Comparison of ENCODE assay signal across 23 mouse cellular contexts in the genomic region with DNA sequence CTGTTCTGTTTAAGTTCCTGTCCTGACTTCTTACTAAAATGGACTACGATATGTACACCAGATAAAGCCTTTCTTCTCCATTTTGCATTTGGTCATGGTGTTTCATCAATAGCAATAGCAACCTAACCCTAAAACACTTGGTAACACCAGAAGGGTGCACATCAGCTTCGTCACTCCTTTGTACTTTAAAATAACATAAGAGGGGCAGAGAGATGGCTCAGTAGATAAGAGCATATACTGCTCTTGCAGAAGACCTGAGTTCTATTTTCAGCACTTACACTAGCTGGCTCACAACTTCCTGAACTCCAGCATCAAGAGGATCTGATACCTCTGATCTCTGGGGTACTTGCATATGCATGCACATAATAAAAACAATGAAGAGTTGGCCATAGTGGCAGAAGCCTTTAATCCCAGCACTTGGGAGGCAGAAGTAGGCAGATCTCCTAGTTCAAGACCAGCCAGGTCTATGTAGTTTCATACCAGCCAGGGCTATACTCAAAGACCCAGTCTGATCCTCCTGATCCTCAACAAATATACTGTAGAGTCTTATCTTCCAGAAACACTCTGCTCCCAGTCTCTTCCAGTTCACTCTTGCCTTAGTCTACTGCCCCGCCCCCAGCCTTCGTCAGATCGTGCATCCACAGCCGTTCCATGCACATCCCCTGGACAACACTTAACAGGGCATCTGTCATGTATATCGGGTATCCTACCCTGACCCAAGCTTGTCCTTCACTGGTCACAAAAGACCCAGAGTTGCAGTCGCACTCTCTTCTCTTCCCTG. TPM values are rescaled to one million over a fixed set of nuclear protein-coding genes. Genes with fewer than 3 reads are reported as not detected.
DNase-seq lines count a peak whose midpoint lies in the region; ATAC-seq lines count a peak whose summit lies in the region.
"Had no signal": no experiment of that assay in that cellular context is flagged by ENCODE, and none has a peak within 500 bp of the region (broad histone marks: within the 10 kb centered on the region; RNA-seq: fewer than 3 reads in every experiment).

No protein-coding gene starts in this region.

- H3K9ac ChIP-seq in liver, embryonic 16.5 days (ENCODE audit: low read depth, low read length), result no peak overlapping the region; the same call in 1 of the 2 replicates
- H3K9ac ChIP-seq in hindbrain, embryonic 14.5 days, result no peak overlapping the region
- H3K9ac ChIP-seq: embryonic facial prominence, embryonic 12.5 days; hindbrain, embryonic 15.5 days; limb, embryonic 12.5 days had no signal

- H3K4me1 ChIP-seq in liver, embryonic 16.5 days (ENCODE audit: control insufficient read depth, low read depth, low read length), result peaks cover 14% of the 10 kb centered on the region
- H3K4me1 ChIP-seq in hindbrain, embryonic 14.5 days (replicated peaks; ENCODE audit: control insufficient read depth, insufficient read depth, low read length), result no peaks in the 10 kb centered on the region
- H3K4me1 ChIP-seq: embryonic facial prominence, embryonic 12.5 days; hindbrain, embryonic 15.5 days; limb, embryonic 12.5 days had no signal

- H3K4me2 ChIP-seq in liver, embryonic 16.5 days (ENCODE audit: low read depth, low read length), result peak overlapping the region; percentile 24; the same call in 1 of the 2 replicates
- no peak overlapping the region for H3K4me2 ChIP-seq in hindbrain, embryonic 14.5 days (replicated peaks)
- H3K4me2 ChIP-seq: embryonic facial prominence, embryonic 12.5 days; hindbrain, embryonic 15.5 days; limb, embryonic 12.5 days had no signal

- H3K9me3 ChIP-seq in liver, embryonic 16.5 days (replicated peaks; ENCODE audit: control insufficient read depth, low read length), result no peaks in the 10 kb centered on the region
- no peaks in the 10 kb centered on the region for H3K9me3 ChIP-seq in hindbrain, embryonic 14.5 days (ENCODE audit: control insufficient read depth, low read length)
- H3K9me3 ChIP-seq: embryonic facial prominence, embryonic 12.5 days; G1E; hindbrain, embryonic 15.5 days; limb, embryonic 12.5 days; megakaryocyte, embryonic 14.5 days had no signal

- 39% methylated on average over 8 of the region's 8 CpGs for WGBS in liver, embryonic 16.5 days (ENCODE audit: insufficient replicate concordance)
- 86% methylated on average over 8 of the region's 8 CpGs for WGBS in hindbrain, embryonic 14.5 days

- H3K36me3 ChIP-seq in liver, embryonic 16.5 days (ENCODE audit: control insufficient read depth, insufficient read depth), result no peaks in the 10 kb centered on the region
- H3K36me3 ChIP-seq in hindbrain, embryonic 14.5 days (replicated peaks; ENCODE audit: control insufficient read depth, insufficient read depth), result 0 out of 2 replicates have a peak, but pooled peaks cover 5% of the 10 kb centered on the region
- H3K36me3 ChIP-seq: hindbrain, embryonic 15.5 days had no signal

- peak; percentile 74 for ATAC-seq in erythroid progenitor cell, adult 5-6 weeks (replicated peaks; ENCODE audit: low FRiP score, poor library complexity, severe bottlenecking)
- peak; percentile 81 for ATAC-seq in liver, embryonic 16.5 days (ENCODE audit: low read depth)
- ATAC-seq in hindbrain, embryonic 14.5 days (ENCODE audit: low FRiP score), result no peak

- H3K27me3 ChIP-seq in liver, embryonic 16.5 days (ENCODE audit: control insufficient read depth, insufficient read depth, low read depth, low read length), result no peaks in the 10 kb centered on the region
- H3K27me3 ChIP-seq in hindbrain, embryonic 14.5 days (ENCODE audit: control insufficient read depth, insufficient read depth, low read length), result no peaks in the 10 kb centered on the region
- H3K27me3 ChIP-seq: embryonic facial prominence, embryonic 12.5 days; hindbrain, embryonic 15.5 days; limb, embryonic 12.5 days had no signal

- DNase-seq in thymus, postnatal 25 days, result peak; percentile 30
- DNase-seq in thymus, postnatal 14 days, result no peak
- no peak for DNase-seq in hindbrain, embryonic 14.5 days (ENCODE audit: low spot score)
- DNase-seq in lung, postnatal 10 days, result no peak
- DNase-seq in kidney, adult 18-20 months, result no peak
- DNase-seq: adrenal gland, adult 2 months; cerebellum, adult 2 months; gastrocnemius, postnatal 10 days; heart, postnatal 14 days; kidney, adult 11 months; kidney, postnatal 25 days; layer of hippocampus, adult 9-11 months; right cerebral cortex, postnatal 14 days had no signal

- no peak overlapping the region for H3K4me3 ChIP-seq in liver, embryonic 16.5 days (ENCODE audit: low read depth, low read length)
- no peak overlapping the region for H3K4me3 ChIP-seq in hindbrain, embryonic 14.5 days (replicated peaks; ENCODE audit: low read length)
- H3K4me3 ChIP-seq: embryonic facial prominence, embryonic 12.5 days; hindbrain, embryonic 15.5 days; limb, embryonic 12.5 days; megakaryocyte, embryonic 14.5 days had no signal

- H3K27ac ChIP-seq in liver, embryonic 16.5 days (ENCODE audit: low read length), result peak overlapping the region; percentile 49; the same call in 1 of the 2 replicates
- no peak overlapping the region for H3K27ac ChIP-seq in hindbrain, embryonic 14.5 days
- H3K27ac ChIP-seq: embryonic facial prominence, embryonic 12.5 days; hindbrain, embryonic 15.5 days; limb, embryonic 12.5 days had no signal

RNA-seq across cellular contexts. Expression of a gene that starts 10.0 kb away (rescaled TPM):
- total RNA-seq in erythroid progenitor cell, adult 5-6 weeks (2015; ENCODE audit: low replicate concordance), result 0.72 and 5.9 TPM in 2 replicates
- total RNA-seq in erythroid progenitor cell, adult 5-6 weeks (2017; ENCODE audit: low replicate concordance), result 0.39 and 0.68 TPM in 2 replicates
- 2.9 TPM in 2 replicates for polyA plus RNA-seq in liver, embryonic 16.5 days (2015; fragmentation: Nextera tagmentation; extraction: Ambion mirVana)
- 6.6 and 8.9 TPM in 2 replicates for polyA plus RNA-seq in hindbrain, embryonic 14.5 days (2014; fragmentation: Nextera tagmentation; extraction: Ambion mirVana)

RNA-seq across cellular contexts. Expression of a gene that starts 10.4 kb away (rescaled TPM):
- total RNA-seq in erythroid progenitor cell, adult 5-6 weeks (2015; ENCODE audit: low replicate concordance), result not detected in 2 replicates
- total RNA-seq in erythroid progenitor cell, adult 5-6 weeks (2017; ENCODE audit: low replicate concordance), result not detected in 2 replicates
- 23.6 and 26.5 TPM in 2 replicates for polyA plus RNA-seq in liver, embryonic 16.5 days (2015; fragmentation: Nextera tagmentation; extraction: Ambion mirVana)
- polyA plus RNA-seq in hindbrain, embryonic 14.5 days (2014; fragmentation: Nextera tagmentation; extraction: Ambion mirVana), result 0.14 and 0.29 TPM in 2 replicates
- total RNA-seq: heart, postnatal 14 days; midbrain, postnatal 0 days had no signal
- polyA plus RNA-seq: embryonic facial prominence, embryonic 12.5 days; G1E; limb, embryonic 12.5 days; lung, embryonic 16.5 days; neural tube, embryonic 11.5 days had no signal

RNA-seq across cellular contexts. Expression of a gene that starts 11.3 kb away (rescaled TPM):
- total RNA-seq in erythroid progenitor cell, adult 5-6 weeks (2015; ENCODE audit: low replicate concordance), result 194 and 220 TPM in 2 replicates
- total RNA-seq in erythroid progenitor cell, adult 5-6 weeks (2017; ENCODE audit: low replicate concordance), result 137 and 141 TPM in 2 replicates
- polyA plus RNA-seq in liver, embryonic 16.5 days (2015; fragmentation: Nextera tagmentation; extraction: Ambion mirVana), result 50.0 and 57.9 TPM in 2 replicates
- 268 and 271 TPM in 2 replicates for polyA plus RNA-seq in hindbrain, embryonic 14.5 days (2014; fragmentation: Nextera tagmentation; extraction: Ambion mirVana)

RNA-seq across cellular contexts. Expression of a gene that starts 22.0 kb away (rescaled TPM):
- 0.42 and 0.72 TPM in 2 replicates for total RNA-seq in erythroid progenitor cell, adult 5-6 weeks (2015; ENCODE audit: low replicate concordance)
- 1.4 and 1.7 TPM in 2 replicates for total RNA-seq in erythroid progenitor cell, adult 5-6 weeks (2017; ENCODE audit: low replicate concordance)
- polyA plus RNA-seq in liver, embryonic 16.5 days (2015; fragmentation: Nextera tagmentation; extraction: Ambion mirVana), result 2.4 and 2.6 TPM in 2 replicates
- 12.2 and 13.9 TPM in 2 replicates for polyA plus RNA-seq in hindbrain, embryonic 14.5 days (2014; fragmentation: Nextera tagmentation; extraction: Ambion mirVana)

RNA-seq across cellular contexts. Expression of a gene that starts 22.2 kb away (rescaled TPM):
- 4.0 and 10.1 TPM in 2 replicates for total RNA-seq in erythroid progenitor cell, adult 5-6 weeks (2015; ENCODE audit: low replicate concordance)
- 6.7 and 7.6 TPM in 2 replicates for total RNA-seq in erythroid progenitor cell, adult 5-6 weeks (2017; ENCODE audit: low replicate concordance)
- 10.0 and 11.4 TPM in 2 replicates for polyA plus RNA-seq in liver, embryonic 16.5 days (2015; fragmentation: Nextera tagmentation; extraction: Ambion mirVana)
- polyA plus RNA-seq in hindbrain, embryonic 14.5 days (2014; fragmentation: Nextera tagmentation; extraction: Ambion mirVana), result 37.9 and 40.8 TPM in 2 replicates

Comparison
In these comparisons a context has a peak if more than half of its experiments do, and no peak if none do; other contexts are left out.
1. RNA of a gene that starts 10.4 kb away (polyA plus RNA-seq): 23.6 to 26.5 TPM in liver, embryonic 16.5 days; 0.14 to 0.29 TPM in hindbrain, embryonic 14.5 days; every median in the first group is over 10 times any median in the second.